Mouse (Mus musculus) kidney, embryonic 16.5 days (tissue): ENCODE results near the gene Lgi4. TPM values are rescaled to one million over a fixed set of nuclear protein-coding genes. Genes with fewer than 3 reads are reported as not detected.

ENCODE experiments used
- microRNA-seq: library from miRNA; unstranded; fragments of <30 nt; microRNA quantifications from one replicate; pipeline ENCODE4, GENCODE M21; 2016
- polyA plus RNA-seq: library from polyadenylated mRNA; unstranded; fragments of >200 nt; fragmentation: Nextera tagmentation; extraction: Ambion mirVana; gene quantifications from 2 replicates; pipeline ENCODE4 v1.2.1, GENCODE M21; 2015

Gene Lgi4
- polyA plus RNA-seq, 1 experiment from 2014 or later, result 0.32 TPM

Small RNAs within 50 kb of the gene (microRNA-seq; reads per million reads assigned to microRNA genes)
- gene Mir7050, result not detected

Other genes with a start within 250 kb of the Lgi4 start
- gene Ffar2, start 235.6 kb upstream of the Lgi4 start, polyA plus RNA-seq, result 0.28 and 0.30 TPM in 2 replicates
- 0.12 and 0.24 TPM in 2 replicates for gene Ffar3, start 203.2 kb upstream of the Lgi4 start, polyA plus RNA-seq
- not detected in 2 replicates for gene Ffar1, start 197.8 kb upstream of the Lgi4 start, polyA plus RNA-seq
- gene Cd22, start 179.0 kb upstream of the Lgi4 start, polyA plus RNA-seq, result 0.19 and 0.29 TPM in 2 replicates
- 0.59 and 0.74 TPM in 2 replicates for gene Mag, start 144.5 kb upstream of the Lgi4 start, polyA plus RNA-seq
- gene Hamp2, start 134.7 kb upstream of the Lgi4 start, polyA plus RNA-seq, result not detected in 2 replicates
- gene Hamp, start 115.3 kb upstream of the Lgi4 start, polyA plus RNA-seq, result not detected in 2 replicates
- gene Usf2, start 102.5 kb upstream of the Lgi4 start, polyA plus RNA-seq, result 19.8 and 25.3 TPM in 2 replicates
- gene Lsr, start 85.9 kb upstream of the Lgi4 start, polyA plus RNA-seq, result 72.5 and 73.5 TPM in 2 replicates
- gene Fam187b, start 85.6 kb upstream of the Lgi4 start, polyA plus RNA-seq, result 8.0 and 9.0 TPM in 2 replicates
- gene Fxyd5, start 16.9 kb upstream of the Lgi4 start, polyA plus RNA-seq, result 32.6 and 34.0 TPM in 2 replicates
- 11.1 and 11.4 TPM in 2 replicates for gene Fxyd7, start 7.9 kb upstream of the Lgi4 start, polyA plus RNA-seq
- 45.7 and 48.3 TPM in 2 replicates for gene Fxyd1, start 2.1 kb upstream of the Lgi4 start, polyA plus RNA-seq
- gene Fxyd3, start 17.4 kb downstream of the Lgi4 start, polyA plus RNA-seq, result 15.0 and 19.0 TPM in 2 replicates
- 72.9 and 77.0 TPM in 2 replicates for gene Hpn, start 55.9 kb downstream of the Lgi4 start, polyA plus RNA-seq
- 1.4 and 1.8 TPM in 2 replicates for gene Scn1b, start 67.7 kb downstream of the Lgi4 start, polyA plus RNA-seq
- gene Gramd1a, start 96.6 kb downstream of the Lgi4 start, polyA plus RNA-seq, result 73.3 and 73.4 TPM in 2 replicates
- gene Scgb2b2, start 231.2 kb downstream of the Lgi4 start, polyA plus RNA-seq, result not detected in 2 replicates
- not detected in 2 replicates for gene Scgb1b2, start 232.5 kb downstream of the Lgi4 start, polyA plus RNA-seq